Mouse (Mus musculus): ENCODE measurements around the gene Hacl1.
A peak's percentile ranks its signal among the peaks of the same experiment; 100 is the strongest.

The Hacl1 gene

GRCm38 (mm10) chr14:31576846-31577697 lies 64.0 kb downstream of the Hacl1 start:
- no peak for DNase-seq (ENCODE audit: low spot score in 2 of 2)

- DNase-seq (ENCODE audit: low spot score in 2 of 2), result no peak
Measured at GRCm38 (mm10) chr14:31575866-31576265, 65.2 kb downstream of the Hacl1 start.

DNA sequence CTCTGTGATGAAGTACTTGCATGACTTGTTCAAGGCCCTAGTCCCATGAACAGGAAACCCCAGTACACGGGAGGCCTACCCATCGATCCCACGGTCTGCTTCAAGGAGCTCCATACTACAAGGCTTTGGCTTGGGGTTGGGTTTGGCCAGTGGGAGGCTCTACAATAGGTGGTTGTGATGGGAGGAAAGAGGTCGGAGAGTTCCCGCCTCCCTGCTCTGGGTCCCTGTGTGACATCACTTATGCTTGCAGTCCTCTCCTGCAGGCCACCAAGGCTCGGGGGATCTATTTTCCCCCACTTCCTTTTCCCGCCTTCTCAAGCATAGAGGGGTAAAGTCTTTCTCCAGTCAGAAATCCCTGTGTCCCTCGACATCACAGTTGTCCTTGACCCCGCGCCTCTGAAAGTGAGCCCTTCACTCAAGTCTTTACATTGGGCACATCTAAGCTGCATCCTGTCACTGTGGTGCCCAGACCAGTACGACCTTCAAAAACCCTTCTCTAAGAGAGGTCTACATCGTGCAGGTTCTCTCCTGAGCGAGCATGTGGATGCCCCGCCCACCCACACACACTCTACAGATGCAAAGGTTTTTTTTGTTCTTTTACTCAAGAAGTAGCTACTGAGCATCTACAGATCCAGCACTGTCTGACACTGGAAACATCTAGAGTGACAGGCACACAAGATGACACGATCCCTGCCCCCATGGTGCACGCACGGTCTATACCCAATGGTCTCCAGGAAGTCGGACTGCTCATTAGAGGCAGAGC lies 66.0 kb downstream of the Hacl1 start:
- DNase-seq (ENCODE audit: low spot score in 2 of 2), result no peak

DNA sequence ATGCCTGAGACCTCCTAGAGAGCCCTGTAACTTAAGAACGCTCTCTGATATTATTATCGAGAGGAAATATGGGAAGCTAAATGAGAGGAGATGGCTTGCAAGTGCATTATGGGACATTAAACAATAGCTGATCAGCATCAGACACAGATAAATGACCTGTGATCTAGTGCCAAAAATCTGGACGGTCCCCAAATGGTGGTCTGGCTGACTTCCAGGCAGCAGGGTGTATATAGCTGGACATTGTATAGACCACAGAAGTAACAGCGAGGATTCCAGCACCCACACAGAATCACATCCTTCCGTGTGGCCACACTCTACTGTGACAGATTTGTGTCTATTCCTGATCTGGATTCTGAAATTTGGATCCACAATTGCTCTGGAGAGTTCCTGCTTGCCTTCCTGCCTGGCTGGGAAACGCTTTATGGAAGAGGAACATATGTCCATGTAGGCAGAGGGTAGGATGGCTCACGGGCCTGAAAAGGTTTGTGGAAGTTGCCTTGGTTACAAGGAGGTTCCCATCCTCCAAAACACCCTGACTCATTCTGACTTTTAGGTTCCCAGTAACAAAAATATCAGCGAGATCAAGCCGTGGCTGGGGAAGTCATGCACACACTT lies 68.4 kb downstream of the Hacl1 start:
- no peak for DNase-seq (ENCODE audit: low spot score in 2 of 2)

DNA sequence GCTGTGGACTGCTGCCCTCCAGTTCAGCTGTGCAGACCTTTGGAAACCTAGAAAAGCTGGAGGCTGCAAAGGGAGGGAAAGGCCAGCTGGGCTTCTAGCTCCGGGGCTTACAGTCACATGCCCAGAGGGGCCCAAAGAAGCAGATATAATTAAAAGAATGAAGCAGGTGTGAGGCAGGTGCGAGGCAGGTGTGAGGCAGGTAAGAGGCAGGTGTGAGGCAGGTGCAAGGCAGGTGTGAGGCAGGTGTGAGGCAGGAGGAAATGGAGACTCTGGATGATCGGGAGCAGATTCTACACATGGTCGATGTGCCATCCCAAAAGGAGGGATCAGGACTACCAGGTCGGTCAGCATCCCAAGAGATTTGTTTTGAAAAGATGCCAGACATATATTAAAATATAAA lies 69.7 kb downstream of the Hacl1 start:
- DNase-seq (ENCODE audit: low spot score in 2 of 2), result no peak

DNA sequence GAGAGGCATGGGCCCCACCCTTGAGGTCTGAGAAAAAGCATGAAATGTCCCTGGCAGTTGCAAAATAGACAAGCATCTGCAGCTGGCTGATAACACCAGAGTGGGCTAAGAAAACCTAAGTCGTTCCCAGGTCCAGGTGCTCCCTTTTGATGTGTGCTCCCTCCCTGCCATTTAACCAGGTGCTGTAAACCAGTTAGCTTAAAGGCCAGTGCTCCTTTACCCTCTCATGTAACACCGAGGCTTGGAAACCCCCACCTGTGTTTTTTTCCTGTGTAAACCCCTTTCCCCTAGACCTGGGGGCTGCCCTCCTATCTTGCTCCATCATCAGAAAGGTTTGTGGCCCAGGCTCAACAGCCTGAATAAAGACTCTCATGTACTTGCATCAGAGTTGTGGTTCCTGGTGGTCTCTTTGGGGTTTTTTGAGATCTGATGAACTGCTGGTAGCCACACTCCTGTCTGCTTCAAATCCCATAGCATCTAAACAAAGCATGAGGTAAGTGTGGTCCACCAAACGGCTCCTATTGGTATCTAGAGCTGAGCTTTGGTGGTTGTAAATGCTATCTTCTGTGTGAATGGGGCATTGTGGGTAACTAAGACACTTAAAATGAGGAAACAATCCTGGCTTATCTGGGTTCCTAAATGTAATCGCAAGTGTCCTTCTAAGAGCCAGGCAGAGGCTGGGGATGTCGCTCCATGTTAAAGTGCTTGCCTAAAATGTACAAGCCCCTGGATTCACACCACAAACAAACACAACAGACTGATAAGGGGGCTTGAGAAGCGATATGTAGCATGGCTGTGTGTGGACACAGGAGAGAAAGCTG lies 70.7 kb downstream of the Hacl1 start:
- DNase-seq (ENCODE audit: low spot score in 2 of 2), result no peak

GRCm38 (mm10) chr14:31569151-31569631 lies 71.9 kb downstream of the Hacl1 start:
- DNase-seq (ENCODE audit: low spot score in 2 of 2), result no peak

DNA sequence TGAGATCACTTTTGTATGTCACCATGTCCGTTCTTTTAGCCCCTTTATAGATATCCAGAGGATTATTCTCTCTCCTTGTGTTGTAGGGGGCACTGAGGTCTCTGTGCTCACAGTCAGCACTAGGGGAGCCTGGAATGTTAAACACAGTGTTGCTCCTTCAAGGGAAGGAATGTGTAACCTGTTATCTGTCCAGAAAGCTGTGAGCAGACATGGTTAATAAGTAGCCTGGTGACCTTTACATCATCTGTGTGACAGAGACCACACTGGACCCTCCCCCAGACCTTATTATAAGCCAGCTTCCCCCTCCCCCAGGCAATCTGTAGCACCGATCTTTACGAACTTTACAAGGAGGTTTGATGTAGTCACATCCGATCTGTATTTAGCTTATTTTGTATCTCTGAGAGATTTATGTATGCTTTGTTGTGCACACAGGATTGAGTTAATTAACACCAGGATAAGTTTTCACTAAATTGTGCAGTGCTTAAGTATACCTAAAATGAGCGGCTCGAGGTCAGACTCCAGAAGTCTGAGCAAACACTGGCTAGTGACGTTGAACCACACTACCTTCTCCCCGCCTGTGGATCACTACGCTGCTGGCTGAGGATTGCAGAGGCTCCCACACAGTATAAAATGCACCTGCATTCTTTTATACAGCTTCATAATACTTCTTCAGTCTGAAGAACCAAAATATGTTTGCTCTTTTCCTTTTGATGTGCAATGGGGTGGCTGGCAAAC lies 75.4 kb downstream of the Hacl1 start:
- DNase-seq (ENCODE audit: low spot score in 2 of 2), result no peak

GRCm38 (mm10) chr14:31564452-31565179 lies 76.5 kb downstream of the Hacl1 start:
- DNase-seq (ENCODE audit: low spot score in 2 of 2), result peak; percentile 15 to 35

GRCm38 (mm10) chr14:31560886-31561285 lies 80.2 kb downstream of the Hacl1 start:
- DNase-seq (ENCODE audit: low spot score in 2 of 2), result no peak

DNA sequence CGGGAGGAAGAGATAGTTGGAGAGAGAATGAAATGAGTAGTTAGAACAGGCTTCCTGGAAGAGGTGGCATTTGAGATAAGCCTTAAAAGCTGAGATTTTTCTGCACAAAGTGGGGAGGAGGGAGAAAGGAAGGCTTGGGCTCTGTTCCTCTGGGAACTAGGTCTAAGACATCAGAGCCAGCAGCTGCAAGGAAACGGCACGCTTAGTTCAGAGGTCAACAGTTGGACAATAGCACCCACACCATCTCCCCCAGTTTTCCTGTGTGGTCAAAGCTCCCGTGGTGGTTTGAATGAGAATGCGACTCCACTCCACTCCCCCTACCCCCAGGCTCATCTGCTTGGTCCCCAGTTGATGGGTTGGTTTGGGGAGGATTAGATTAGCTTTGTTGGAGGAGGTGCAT lies 81.9 kb downstream of the Hacl1 start:
- DNase-seq (ENCODE audit: low spot score in 2 of 2), result no peak

DNA sequence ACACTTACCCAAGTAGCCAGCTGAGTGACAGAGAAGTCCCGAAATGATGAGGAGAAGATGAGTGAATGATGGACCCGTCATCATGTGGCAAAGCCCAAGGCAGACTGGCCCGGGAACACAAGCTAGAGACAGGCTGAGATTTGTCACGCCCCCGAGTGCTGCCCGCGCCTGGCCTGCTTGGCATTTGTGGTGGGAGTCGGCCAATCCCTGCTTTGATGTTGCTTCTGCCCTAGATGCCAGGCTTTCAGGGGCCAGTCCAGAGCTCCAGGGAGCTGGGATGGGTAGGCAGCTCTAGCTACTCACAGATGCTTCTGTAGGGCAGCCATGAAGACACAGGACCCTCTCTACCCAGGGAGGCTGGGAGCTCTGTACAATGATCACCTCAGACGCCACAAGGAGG lies 83.3 kb downstream of the Hacl1 start:
- DNase-seq (ENCODE audit: low spot score in 2 of 2), result no peak

DNA sequence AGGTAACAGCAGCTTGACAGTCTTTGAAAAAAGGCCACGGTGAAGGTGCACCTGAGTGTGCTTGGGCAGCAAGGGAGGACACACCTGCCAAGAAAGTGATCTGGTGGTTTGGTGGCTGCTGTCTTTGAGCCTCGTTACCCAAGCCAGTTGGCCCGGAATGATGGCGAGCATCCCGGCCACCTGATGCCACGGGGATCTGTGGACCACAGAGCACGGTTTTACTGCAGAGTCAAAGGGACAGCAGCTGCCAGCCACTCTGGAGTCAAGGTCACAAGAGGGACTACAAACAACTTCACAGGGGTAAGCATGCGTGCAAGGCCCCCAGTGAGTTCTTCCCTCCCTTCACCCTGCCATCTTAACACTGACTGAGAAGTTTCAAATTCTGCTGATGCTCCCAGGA lies 83.8 kb downstream of the Hacl1 start:
- DNase-seq (ENCODE audit: low spot score in 2 of 2), result no peak

DNA sequence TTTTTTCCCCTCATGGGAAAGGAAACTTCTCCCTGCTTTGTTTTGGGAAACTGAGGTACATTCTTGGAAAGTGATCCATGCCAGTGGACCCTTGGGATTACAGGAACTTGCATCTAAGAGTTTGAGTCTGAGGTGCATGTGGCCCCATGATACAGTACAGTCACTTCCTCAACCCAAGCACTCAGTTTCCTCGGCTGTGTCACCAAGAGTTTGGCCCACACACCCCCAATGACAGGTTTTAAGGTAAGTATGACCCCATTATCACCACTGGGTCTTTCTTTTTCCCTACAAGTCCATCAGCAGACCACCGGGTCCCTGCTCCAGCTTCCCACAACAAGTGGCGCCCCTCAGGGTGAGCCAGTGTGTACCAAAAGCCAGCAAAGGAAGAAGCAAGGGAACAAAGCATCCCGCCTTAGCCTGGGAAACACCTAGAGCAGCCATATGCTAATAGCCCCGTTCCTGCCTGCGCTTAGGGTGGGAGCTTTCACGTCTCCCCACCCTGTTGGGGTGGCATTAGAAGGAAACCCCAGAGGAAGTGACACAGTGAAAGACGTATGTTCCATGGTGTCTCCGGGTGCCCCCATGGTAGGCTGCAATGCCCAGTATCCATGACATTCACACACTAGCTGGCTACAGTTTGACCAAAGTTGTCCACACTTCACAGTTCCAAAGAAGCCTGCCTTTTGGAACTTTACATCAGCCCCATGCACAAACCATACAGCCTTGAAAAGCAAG lies 84.4 kb downstream of the Hacl1 start:
- DNase-seq (ENCODE audit: low spot score in 2 of 2), result no peak

DNA sequence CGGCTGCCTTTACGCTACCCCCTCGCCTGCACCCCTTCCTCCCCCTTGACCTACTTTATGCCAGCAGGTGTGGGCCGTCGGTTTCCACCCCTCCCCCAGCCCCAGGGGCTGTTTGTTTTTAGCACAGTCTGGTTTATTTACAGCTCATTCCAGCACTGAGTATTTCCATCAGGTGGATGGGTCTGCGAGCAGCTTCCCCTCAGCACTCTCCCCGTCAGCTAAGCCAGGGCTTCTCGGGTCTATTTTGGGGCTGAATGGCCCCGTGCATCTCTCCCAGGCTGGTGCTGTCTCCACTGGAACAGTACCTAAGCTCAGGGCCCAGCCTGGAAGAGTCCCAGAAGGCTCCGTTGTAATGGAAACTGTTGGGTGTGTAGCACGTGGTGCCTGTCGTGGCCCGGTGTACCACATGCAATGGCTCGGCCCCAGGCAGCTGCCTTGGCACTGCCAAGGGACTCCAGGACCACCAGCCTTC lies 85.1 kb downstream of the Hacl1 start:
- DNase-seq (ENCODE audit: low spot score in 2 of 2), result no peak

DNA sequence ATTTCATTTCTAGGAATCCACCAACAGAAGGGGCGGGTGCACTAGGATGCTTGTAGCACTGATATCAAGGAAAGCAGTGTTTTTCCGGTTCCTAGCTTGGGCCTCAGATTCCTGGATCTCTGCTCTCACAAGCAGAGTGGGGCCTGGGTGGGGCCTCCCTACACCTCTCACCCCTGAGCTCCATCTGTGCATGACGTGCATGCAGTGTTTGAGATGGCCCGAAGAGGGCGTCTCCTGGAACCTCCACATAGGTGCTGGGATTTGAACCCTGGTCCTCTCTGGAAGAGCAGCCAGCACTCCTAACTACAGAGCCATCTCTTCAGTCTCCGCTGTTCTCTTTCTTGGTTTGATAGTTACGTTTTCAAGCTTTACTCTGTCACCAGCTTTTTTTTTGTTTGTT lies 86.1 kb downstream of the Hacl1 start:
- no peak for DNase-seq (ENCODE audit: low spot score in 2 of 2)

Measured in urinary bladder, postnatal 36 days (tissue).